Mouse (Mus musculus): ENCODE data around the gene Ccdc157.

DNA sequence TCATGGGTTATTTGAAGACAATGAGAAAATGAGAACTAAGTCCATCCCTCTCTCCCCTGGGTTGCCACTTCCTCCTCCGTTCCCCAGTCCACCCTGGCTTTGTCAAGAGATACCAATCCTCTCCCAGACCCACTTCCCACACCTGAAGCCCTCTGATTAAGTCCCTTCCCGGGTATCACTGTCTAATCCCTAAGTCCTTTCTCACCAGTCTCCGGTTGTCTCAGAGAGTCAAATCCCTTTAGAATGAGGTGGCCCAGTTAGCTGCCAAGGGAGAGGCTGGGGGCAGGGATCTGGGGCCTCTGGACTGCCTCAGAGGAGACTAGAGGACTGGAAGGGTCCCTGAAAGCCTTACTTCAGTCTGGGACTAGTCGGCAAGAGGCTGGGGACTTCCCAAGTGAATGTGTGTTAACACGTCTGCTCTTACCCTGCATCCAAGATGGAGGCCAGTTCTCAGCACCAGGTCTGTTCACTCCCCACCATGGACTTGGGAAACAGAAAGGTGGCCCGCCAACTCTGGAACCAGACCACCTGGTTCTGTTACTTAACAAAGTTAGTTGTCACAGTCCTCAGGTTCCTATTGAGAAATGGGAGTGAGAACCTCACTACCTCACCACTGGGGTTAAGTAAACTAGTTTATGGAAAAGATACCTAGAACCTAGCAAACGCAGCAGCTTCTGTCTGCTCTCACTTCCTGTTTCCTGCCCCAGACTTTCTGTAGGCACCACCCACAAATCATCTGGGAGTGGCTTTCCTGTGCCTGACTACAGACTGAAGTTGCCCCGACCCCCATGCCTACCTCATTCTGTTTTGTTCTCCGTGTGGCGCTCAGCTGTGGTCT, 37.1 kb downstream of the Ccdc157 start, which contains the start of gene Sec14l2:
- TF ChIP-seq EP300 (IDR thresholded peaks at IDR 0.05), result no peak
- no peak for TF ChIP-seq CTCF (IDR thresholded peaks at IDR 0.05)
